Mouse (Mus musculus) heart, adult 2 months (tissue): ENCODE measurements around the gene Rdh19. TPM values are rescaled to one million over a fixed set of nuclear protein-coding genes. Genes with fewer than 3 reads are reported as not detected.

Experiments
- DNase-seq, 2 experiments: peaks; one replicate each; pipeline ENCODE4 v3.0.0; 2021
- H3K27ac ChIP-seq: fragments of 200-600 bp; 2 replicates; pipeline ENCODE4 v1.8.1; 2022
- H3K27me3 ChIP-seq: fragments of 200-500 bp; 2 replicates; pipeline ENCODE4 v1.6.1; 2012; ENCODE audit warnings: mild to moderate bottlenecking, low read length, inconsistent platforms, mixed read lengths; ENCODE audit not compliant: control insufficient read depth, insufficient read depth
- H3K36me3 ChIP-seq: fragments of 200-500 bp; 2 replicates; pipeline ENCODE4 v1.6.1; 2012; ENCODE audit warnings: low read length, inconsistent platforms; ENCODE audit not compliant: control insufficient read depth, insufficient read depth
- H3K4me1 ChIP-seq: fragments of 200-500 bp; 2 replicates; pipeline ENCODE4 v1.6.1; 2011; ENCODE audit warnings: low read length; ENCODE audit not compliant: control insufficient read depth, insufficient read depth
- H3K4me3 ChIP-seq: fragments of 200-600 bp; 2 replicates; pipeline ENCODE4 v1.8.1; 2022
- H3K79me2 ChIP-seq: fragments of 200-500 bp; replicated peaks from 2 replicates; pipeline ENCODE4 v1.6.1; 2012; ENCODE audit warnings: mild to moderate bottlenecking, inconsistent platforms, low read length, moderate library complexity, mixed read lengths; ENCODE audit not compliant: control insufficient read depth, insufficient read depth
- H3K9ac ChIP-seq: fragments of 200-500 bp; 2 replicates; pipeline ENCODE4 v1.6.1; 2012; ENCODE audit warnings: low read depth, mild to moderate bottlenecking, control low read depth, inconsistent platforms, low read length, mixed read lengths
- CTCF ChIP-seq: fragments of 200-600 bp; IDR thresholded peaks from 2 replicates; pipeline ENCODE4 v1.8.1; 2022; ENCODE audit warnings: antibody characterized with exemption, mild to moderate bottlenecking, moderate library complexity
- EP300 ChIP-seq: fragments of 200-500 bp; IDR thresholded peaks from 2 replicates; pipeline ENCODE4 v1.6.1; 2011; ENCODE audit warnings: low read depth, low read length, control low read depth; ENCODE audit not compliant: insufficient read depth
- POLR2A ChIP-seq: fragments of 200-500 bp; IDR thresholded peaks from 2 replicates; pipeline ENCODE4 v1.6.1; 2011; ENCODE audit warnings: mild to moderate bottlenecking, low read depth, low read length, control low read depth; ENCODE audit not compliant: insufficient read depth
- WGBS: fragments of 180-500 bp; shearing (Covaris S2); methylation state at CpG from one replicate; pipeline ENCODE4 v1.1.7; 2018; 5-methylcytosine and 5-hydroxymethylcytosine counted together
- intact Hi-C: fragments of 180-260 bp; cut with DNase I; formaldehyde crosslinking; loops from one replicate; pipeline ENCODE4 v1.15.1; 2025
- polyA plus RNA-seq: library from polyadenylated mRNA; depleted of rRNA; stranded (reverse); fragments of >200 nt; gene quantifications from 2 replicates; pipeline ENCODE4 v1.2.3, GENCODE M21; 2012
- total RNA-seq, 2 experiments: library from RNA; stranded (reverse); gene quantifications; 2 replicates each; pipeline ENCODE4 v1.2.3; 2021

Rdh19 gene
- total and polyA plus RNA-seq, 3 experiments: not detected

DNA sequence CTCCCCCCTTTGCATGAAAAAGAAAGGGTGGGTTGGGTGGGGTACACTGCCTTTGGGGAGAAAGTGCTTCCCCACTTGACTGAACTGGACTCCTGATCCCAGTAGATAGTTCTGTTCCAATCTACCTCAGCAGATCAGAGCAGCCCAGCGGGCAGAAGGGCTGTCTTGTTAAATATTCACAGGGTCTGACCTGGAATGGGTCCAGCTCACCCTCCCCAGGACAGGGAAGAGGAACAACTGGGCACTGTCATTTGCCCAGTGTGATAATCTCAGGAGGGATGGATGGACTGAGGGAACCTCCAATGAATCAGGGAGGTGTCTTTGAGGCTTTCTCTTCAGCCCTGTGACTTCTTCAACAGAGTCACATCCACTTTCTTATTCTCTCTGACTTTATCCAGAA is 1.6 kb upstream of the Rdh19 start:
- Histone ChIP-seq H3K9ac (no peak overlapping the region), H3K27ac (no peak overlapping the region), H3K27me3 (no peaks in the 10 kb centered on the region), H3K4me1 (no peaks in the 10 kb centered on the region), H3K4me3 (no peak overlapping the region), H3K79me2 (no peaks in the 10 kb centered on the region), H3K36me3 (no peaks in the 10 kb centered on the region)
- intact Hi-C loops: no loop called here
- no peak for TF ChIP-seq CTCF
- no peak for TF ChIP-seq EP300
- TF ChIP-seq POLR2A: no peak
- 85% methylated on average over 1 of the region's 1 CpGs for WGBS
- DNase-seq: no peak

- intact Hi-C loops: no loop called here
- no peak overlapping the region for H3K9ac ChIP-seq
- no peak overlapping the region for H3K4me3 ChIP-seq
- no peak for DNase-seq
- no peaks in the 10 kb centered on the region for H3K79me2 ChIP-seq
- no peaks in the 10 kb centered on the region for H3K27me3 ChIP-seq
- TF ChIP-seq EP300 (no peak), CTCF (no peak), POLR2A (no peak)
- H3K27ac ChIP-seq: no peak overlapping the region
- H3K36me3 ChIP-seq: no peaks in the 10 kb centered on the region
- no peaks in the 10 kb centered on the region for H3K4me1 ChIP-seq
Observed at GRCm38 (mm10) chr10:127856376-127856775, 6.6 kb downstream of the Rdh19 start.

DNA sequence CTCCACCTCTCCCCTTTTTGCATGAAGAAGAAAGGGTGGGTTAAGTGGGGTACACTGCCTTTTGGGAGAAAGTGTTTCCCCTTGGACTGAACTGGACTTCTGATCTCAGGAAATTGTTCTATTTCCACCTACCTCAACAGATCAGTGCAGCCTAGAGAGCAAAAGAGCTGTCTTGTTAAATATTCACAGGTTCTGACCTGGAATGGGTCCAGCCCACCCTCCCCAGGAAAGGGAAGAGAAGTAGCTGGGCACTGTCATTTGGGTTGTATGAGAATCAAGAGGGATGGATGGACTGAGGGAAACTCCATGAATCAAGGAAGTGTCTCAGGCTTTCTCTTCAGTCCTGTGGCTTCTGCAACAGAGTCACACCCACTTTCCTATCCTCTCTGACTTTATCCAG is 15.2 kb downstream of the Rdh19 start:
- H3K79me2 ChIP-seq: no peaks in the 10 kb centered on the region
- no peaks in the 10 kb centered on the region for H3K4me1 ChIP-seq
- H3K4me3 ChIP-seq: no peak overlapping the region
- intact Hi-C loops: no loop called here
- TF ChIP-seq CTCF (no peak), EP300 (no peak), POLR2A (no peak)
- no peaks in the 10 kb centered on the region for H3K36me3 ChIP-seq
- H3K9ac ChIP-seq: no peak overlapping the region
- DNase-seq: no peak
- H3K27me3 ChIP-seq: no peaks in the 10 kb centered on the region
- no peak overlapping the region for H3K27ac ChIP-seq

DNA sequence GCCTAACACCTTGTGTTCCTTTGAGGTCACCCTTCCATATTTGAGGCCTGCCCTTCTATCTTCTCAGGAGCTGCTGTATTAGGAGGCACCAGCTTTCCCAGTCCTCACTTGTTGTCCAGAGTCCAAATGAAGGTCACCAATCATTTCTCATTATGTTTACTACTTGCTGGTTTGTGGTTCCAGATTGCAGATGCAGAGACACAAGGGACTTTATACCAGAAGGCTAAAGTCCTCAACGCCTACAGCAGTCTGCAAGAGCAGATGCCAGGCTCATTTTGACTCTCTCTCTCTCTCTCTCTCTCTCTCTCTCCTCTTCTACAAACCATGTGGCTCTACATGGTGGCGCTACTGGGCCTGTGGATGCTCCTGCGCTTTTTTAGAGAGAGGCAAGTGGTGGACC is 16.5 kb downstream of the Rdh19 start, which contains the start of gene Rdh16f2:
TSS of gene Rdh16f2 (plus strand) at position 243 of the 400 bp plus-strand sequence.
- no peaks in the 10 kb centered on the region for H3K27me3 ChIP-seq
- no peak for TF ChIP-seq POLR2A
- H3K4me1 ChIP-seq: no peaks in the 10 kb centered on the region
- no peaks in the 10 kb centered on the region for H3K36me3 ChIP-seq
- DNase-seq: no peak
- intact Hi-C loops: no loop called here
- no peaks in the 10 kb centered on the region for H3K79me2 ChIP-seq
- H3K27ac ChIP-seq: no peak within 1 kb of the TSS
- whole genome bisulfite sequencing: 85% methylated on average over 3 of the region's 3 CpGs
- H3K9ac ChIP-seq: no peak within 1 kb of the TSS
- H3K4me3 ChIP-seq: no peak within 1 kb of the TSS

GRCm38 (mm10) chr10:127872484-127872883 is 22.8 kb downstream of the Rdh19 start:
- H3K36me3 ChIP-seq: no peaks in the 10 kb centered on the region
- no peaks in the 10 kb centered on the region for H3K4me1 ChIP-seq
- TF ChIP-seq POLR2A: no peak
- TF ChIP-seq CTCF: peak; percentile 47
- H3K27me3 ChIP-seq: no peaks in the 10 kb centered on the region
- H3K4me3 ChIP-seq: no peak overlapping the region
- no peak overlapping the region for H3K27ac ChIP-seq
- intact Hi-C loops: no loop called here
- no peak for DNase-seq
- no peak overlapping the region for H3K9ac ChIP-seq
- no peaks in the 10 kb centered on the region for H3K79me2 ChIP-seq
- 69% methylated on average over 4 of the region's 4 CpGs for WGBS

- intact Hi-C loops: no loop called here
- Histone ChIP-seq H3K27ac (no peak overlapping the region), H3K9ac (no peak overlapping the region), H3K27me3 (no peaks in the 10 kb centered on the region), H3K79me2 (no peaks in the 10 kb centered on the region), H3K4me1 (no peaks in the 10 kb centered on the region), H3K36me3 (no peaks in the 10 kb centered on the region), H3K4me3 (no peak overlapping the region)
- TF ChIP-seq CTCF: no peak
- TF ChIP-seq EP300: no peak
- TF ChIP-seq POLR2A: no peak
- WGBS: 34% methylated on average over 2 of the region's 2 CpGs
- no peak for DNase-seq
Observed at GRCm38 (mm10) chr10:127877681-127878080, 28.0 kb downstream of the Rdh19 start.
